Comparison of ENCODE assay signal across 23 mouse cellular contexts in genomic region chr5:105344808-105345732, GRCm38 (mm10). TPM values are rescaled to one million over a fixed set of nuclear protein-coding genes. Genes with fewer than 3 reads are reported as not detected.
A peak's percentile ranks its signal among the peaks of the same experiment; 100 is the strongest.
DNase-seq lines count a peak whose midpoint lies in the region; ATAC-seq and TF ChIP-seq lines count a peak whose summit lies in the region.
"Had no signal": no experiment of that assay in that cellular context is flagged by ENCODE, and none has a peak within 500 bp of the region (broad histone marks: within the 10 kb centered on the region; RNA-seq: fewer than 3 reads in every experiment).

No protein-coding gene starts in this region.

- peaks cover 16% of the 10 kb centered on the region for H3K36me3 ChIP-seq in liver, adult 2 months (ENCODE audit: control insufficient read depth, insufficient read depth, low read length)
- H3K36me3 ChIP-seq: embryonic facial prominence, embryonic 15.5 days; forebrain, embryonic 15.5 days; heart, embryonic 15.5 days; kidney, embryonic 15.5 days; limb, embryonic 13.5 days; liver, embryonic 15.5 days; midbrain, embryonic 10.5 days; neural tube, embryonic 15.5 days had no signal

- TF ChIP-seq POLR2A in liver, adult 2 months (IDR thresholded peaks at IDR 0.05; ENCODE audit: extremely low read depth, insufficient read depth, low read length), result no peak

- H3K9ac ChIP-seq in liver, adult 2 months (ENCODE audit: low read depth, low read length), result peak overlapping the region; percentile 73
- H3K9ac ChIP-seq: embryonic facial prominence, embryonic 15.5 days; forebrain, embryonic 15.5 days; heart, embryonic 15.5 days; kidney, embryonic 15.5 days; limb, embryonic 13.5 days; liver, embryonic 15.5 days; neural tube, embryonic 15.5 days had no signal

- TF ChIP-seq CTCF in liver, adult 2 months (IDR thresholded peaks at IDR 0.05; ENCODE audit: low read depth, low read length), result no peak

- ATAC-seq in granulocyte monocyte progenitor cell, adult 5-6 weeks (replicated peaks; ENCODE audit: poor library complexity, severe bottlenecking), result peak; percentile 76
- ATAC-seq: forebrain, embryonic 15.5 days; hindbrain, postnatal 0 days; intestine, postnatal 0 days had no signal

- no peaks in the 10 kb centered on the region for H3K27me3 ChIP-seq in liver, adult 2 months (ENCODE audit: control insufficient read depth, insufficient read depth, low read length)
- H3K27me3 ChIP-seq: embryonic facial prominence, embryonic 15.5 days; forebrain, embryonic 15.5 days; heart, embryonic 15.5 days; kidney, embryonic 15.5 days; limb, embryonic 13.5 days; liver, embryonic 15.5 days; neural tube, embryonic 15.5 days had no signal

- H3K4me1 ChIP-seq in liver, adult 2 months (ENCODE audit: control insufficient read depth, insufficient read depth, low read length), result peaks cover 9% of the 10 kb centered on the region
- H3K4me1 ChIP-seq: embryonic facial prominence, embryonic 15.5 days; forebrain, embryonic 15.5 days; heart, embryonic 15.5 days; kidney, embryonic 15.5 days; midbrain, embryonic 10.5 days; neural tube, embryonic 15.5 days had no signal

- peak overlapping the region; percentile 54 for H3K4me3 ChIP-seq in liver, adult 2 months (ENCODE audit: insufficient read depth, low read depth, low read length)
- H3K4me3 ChIP-seq: embryonic facial prominence, embryonic 15.5 days; forebrain, embryonic 15.5 days; heart, embryonic 15.5 days; kidney, embryonic 15.5 days; limb, embryonic 13.5 days; liver, embryonic 15.5 days; midbrain, embryonic 10.5 days; neural tube, embryonic 15.5 days had no signal

- peak overlapping the region; percentile 91 for H3K27ac ChIP-seq in liver, adult 2 months (replicated peaks; ENCODE audit: insufficient read depth, low read depth, low read length)
- H3K27ac ChIP-seq: embryonic facial prominence, embryonic 15.5 days; forebrain, embryonic 15.5 days; hindbrain, postnatal 0 days; kidney, embryonic 15.5 days; limb, embryonic 13.5 days; liver, embryonic 15.5 days; midbrain, embryonic 10.5 days; neural tube, embryonic 15.5 days had no signal

- no peaks in the 10 kb centered on the region; the same call in 1 of the 2 replicates for H3K79me2 ChIP-seq in liver, adult 2 months (ENCODE audit: control insufficient read depth, insufficient read depth, low read length)

- 20% methylated on average over 6 of the region's 6 CpGs for WGBS in liver, adult 2 months

- peak; percentile 74 for DNase-seq in liver, adult 2 months (ENCODE audit: extremely low read depth, low read depth, low spot score)
- DNase-seq in liver, result no peak
- DNase-seq in 416B (ENCODE audit: low read depth), result peak; percentile 62
- peak; percentile 8 for DNase-seq in CD4-positive helper T cell, adult 2 months (ENCODE audit: low read depth, low spot score)
- no peak for DNase-seq in urinary bladder, postnatal 4 days (ENCODE audit: low spot score in 2 of 2)
- DNase-seq in kidney, postnatal 14 days, result no peak
- DNase-seq in cerebellum, postnatal 4 days (ENCODE audit: low spot score in 2 of 2), result no peak
- DNase-seq: adrenal gland, adult 8-10 months; cerebellum, adult 8-10 months; cerebellum, postnatal 36 days; kidney, postnatal 4 days had no signal

RNA-seq across cellular contexts. Expression of gene Gbp6, which starts 51.6 kb away (rescaled TPM):
- total RNA-seq in liver, adult 2 months (2014; rRNA removed), result 12.4 and 12.8 TPM in 2 replicates
- polyA plus RNA-seq in liver, adult 2 months (2012; rRNA removed), result 5.1 and 5.2 TPM in 2 replicates
- 0.77 TPM in 1 of 2 replicates, not detected in the other for total RNA-seq in granulocyte monocyte progenitor cell, adult 5-6 weeks (2014; fragmentation: Nextera tagmentation)
- 0.65 and 0.77 TPM in 2 replicates for total RNA-seq in granulocyte monocyte progenitor cell, adult 5-6 weeks (2017)

RNA-seq across cellular contexts. Expression of gene Gm43302, which starts 51.6 kb away (rescaled TPM):
- total RNA-seq in liver, adult 2 months (2014; rRNA removed), result 3.0 and 4.6 TPM in 2 replicates
- 3.4 and 5.3 TPM in 2 replicates for polyA plus RNA-seq in liver, adult 2 months (2012; rRNA removed)
- not detected in 2 replicates for total RNA-seq in granulocyte monocyte progenitor cell, adult 5-6 weeks (2014; fragmentation: Nextera tagmentation)
- total RNA-seq in granulocyte monocyte progenitor cell, adult 5-6 weeks (2017), result not detected in 2 replicates
- polyA plus RNA-seq: forebrain, embryonic 15.5 days; heart, embryonic 15.5 days; hindbrain, postnatal 0 days; intestine, postnatal 0 days; limb, embryonic 13.5 days; midbrain, embryonic 10.5 days; midbrain, postnatal 0 days had no signal

Comparison
In these comparisons a context has a peak if more than half of its experiments do, and no peak if none do; other contexts are left out.
1. DNase-seq: peak in liver, adult 2 months (single experiment), 416B (single experiment) and CD4-positive helper T cell, adult 2 months (single experiment); none in liver (single experiment), urinary bladder, postnatal 4 days (0 of 2), kidney, postnatal 14 days (single experiment) and cerebellum, postnatal 4 days (0 of 2).